Mouse (Mus musculus) heart, embryonic 16.5 days (tissue): ENCODE results near the gene Dgkh. TPM values are rescaled to one million over a fixed set of nuclear protein-coding genes. Genes with fewer than 3 reads are reported as not detected.
A peak's percentile ranks its signal among the peaks of the same experiment; 100 is the strongest.
"Not testable (repeated sequence)": the region's sequence is repeated elsewhere in the genome, so short reads cannot be mapped to it uniquely, and the experiment has no call there.

ENCODE experiments used
- ATAC-seq: fragments of 200-750 bp; cut with Nextera tagmentation; replicated peaks from 2 replicates; pipeline ENCODE4 v1.8.0; 2017; ENCODE audit warnings: moderate number of reproducible peaks; ENCODE audit not compliant: insufficient read depth, low FRiP score; ENCODE audit errors: extremely low read depth
- H3K27ac ChIP-seq: fragments of 300-500 bp; sonication (generic); 2 replicates; pipeline ENCODE4 v1.5.1; 2014; ENCODE audit warnings: mild to moderate bottlenecking, low read length, control low read depth, moderate library complexity
- H3K27me3 ChIP-seq: fragments of 300-500 bp; sonication (generic); 2 replicates; pipeline ENCODE4 v1.6.1; 2014; ENCODE audit warnings: low read length, mixed read lengths; ENCODE audit not compliant: control insufficient read depth, insufficient read depth
- H3K36me3 ChIP-seq: fragments of 300-500 bp; sonication (generic); 2 replicates; pipeline ENCODE4 v1.6.1; 2014; ENCODE audit not compliant: control insufficient read depth, insufficient read depth
- H3K4me1 ChIP-seq: fragments of 300-500 bp; sonication (generic); 2 replicates; pipeline ENCODE4 v1.6.1; 2014; ENCODE audit warnings: low read length, mixed read lengths; ENCODE audit not compliant: control insufficient read depth, insufficient read depth
- H3K4me2 ChIP-seq: fragments of 300-500 bp; sonication (generic); 2 replicates; pipeline ENCODE4 v1.6.1; 2014; ENCODE audit warnings: low read depth, mild to moderate bottlenecking, control low read depth, low read length
- H3K4me3 ChIP-seq: fragments of 300-500 bp; sonication (generic); 2 replicates; pipeline ENCODE4 v1.5.1; 2014; ENCODE audit warnings: mild to moderate bottlenecking, control low read depth, low read length
- H3K9ac ChIP-seq: fragments of 300-500 bp; sonication (generic); 2 replicates; pipeline ENCODE4 v1.6.1; 2014; ENCODE audit warnings: low read length, control low read depth
- H3K9me3 ChIP-seq: fragments of 300-500 bp; sonication (generic); replicated peaks from 2 replicates; pipeline ENCODE4 v1.6.1; 2016; ENCODE audit warnings: low read length; ENCODE audit not compliant: control insufficient read depth
- WGBS: fragments of 180-500 bp; shearing (Covaris S2); extraction: QIAGEN DNeasy Blood & Tissue Kit; methylation state at CpG from one replicate; pipeline ENCODE4 v1.1.7; 2014; 5-methylcytosine and 5-hydroxymethylcytosine counted together
- polyA plus RNA-seq: library from polyadenylated mRNA; unstranded; fragments of >200 nt; fragmentation: Nextera tagmentation; extraction: Ambion mirVana; gene quantifications from 2 replicates; pipeline ENCODE4 v1.2.1, GENCODE M21; 2015

The Dgkh gene
- polyA plus RNA-seq, 1 experiment from 2014 or later: 1.1 TPM

DNA sequence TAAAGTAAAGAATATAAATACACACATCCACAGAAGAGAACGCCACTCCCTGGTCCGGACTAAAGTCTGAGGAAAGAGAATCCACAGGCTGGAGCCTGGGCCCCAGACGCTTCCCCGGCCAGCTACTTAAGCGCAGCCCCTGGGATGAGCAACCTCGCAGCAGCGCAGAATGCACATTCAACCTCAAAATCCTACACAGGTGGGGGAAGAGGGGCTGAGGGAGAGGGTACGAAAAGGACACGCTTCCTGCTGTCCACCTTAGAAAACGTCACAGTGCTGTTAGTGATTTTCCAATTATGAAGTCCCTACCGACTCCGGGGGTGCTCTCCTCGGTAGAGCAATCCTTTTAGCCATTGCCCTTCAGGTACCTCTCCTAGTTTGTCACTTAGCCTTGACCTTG lies 6.6 kb downstream of the Dgkh start:
- H3K9me3 ChIP-seq: no peaks in the 10 kb centered on the region
- H3K4me2 ChIP-seq: peak overlapping the region; percentile 92
- WGBS: 25% methylated on average over 13 of the region's 13 CpGs
- H3K36me3 ChIP-seq: no peaks in the 10 kb centered on the region
- ATAC-seq: no peak
- peak overlapping the region; percentile 78 for H3K9ac ChIP-seq
- H3K27ac ChIP-seq: 0 out of 2 replicates have a peak overlapping the region, but pooled peaks have one; percentile 78
- H3K4me3 ChIP-seq: peak overlapping the region; percentile 75
- peaks cover 3% of the 10 kb centered on the region for H3K4me1 ChIP-seq
- H3K27me3 ChIP-seq: no peaks in the 10 kb centered on the region

DNA sequence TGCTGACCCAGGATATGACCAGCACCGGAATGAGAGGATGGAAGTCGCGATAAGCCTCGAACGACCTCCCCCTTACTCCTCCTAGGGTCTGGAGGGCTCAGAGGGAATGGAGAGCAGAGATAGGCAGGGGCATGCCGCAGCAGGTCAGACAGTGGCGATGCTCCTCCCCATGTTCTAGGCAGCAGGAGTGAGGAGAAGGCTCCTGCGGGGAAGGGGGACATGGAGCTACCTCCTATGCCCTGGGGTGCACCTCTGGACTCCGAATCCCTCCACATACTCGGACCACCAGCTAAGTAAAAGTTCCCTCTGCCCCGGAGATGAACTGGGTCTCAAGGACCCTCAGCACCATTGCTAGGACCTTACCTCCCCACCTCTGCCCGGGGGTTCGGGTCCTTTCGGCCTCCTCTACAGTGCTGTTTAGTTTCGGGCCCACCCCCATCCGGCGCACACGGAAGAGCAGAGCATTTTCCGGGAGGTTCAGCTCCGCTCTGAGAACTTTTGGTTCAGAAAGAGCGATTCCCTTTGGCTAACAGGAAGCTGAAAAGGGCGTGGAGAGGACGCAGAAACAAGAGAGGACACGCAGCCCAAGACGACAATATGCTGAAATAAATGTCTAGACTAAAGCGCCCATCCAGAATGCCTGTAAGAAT lies 7.1 kb downstream of the Dgkh start:
- no peaks in the 10 kb centered on the region for H3K27me3 ChIP-seq
- H3K4me2 ChIP-seq: peak overlapping the region; percentile 92
- no peaks in the 10 kb centered on the region for H3K9me3 ChIP-seq
- 3% methylated on average over 26 of the region's 26 CpGs for WGBS
- peak overlapping the region; percentile 78 for H3K9ac ChIP-seq
- H3K36me3 ChIP-seq: no peaks in the 10 kb centered on the region
- ATAC-seq: peak; percentile 34
- peak overlapping the region; percentile 78 for H3K27ac ChIP-seq
- H3K4me1 ChIP-seq: peaks cover 3% of the 10 kb centered on the region; the same call in 1 of the 2 replicates
- peak overlapping the region; percentile 75 for H3K4me3 ChIP-seq

DNA sequence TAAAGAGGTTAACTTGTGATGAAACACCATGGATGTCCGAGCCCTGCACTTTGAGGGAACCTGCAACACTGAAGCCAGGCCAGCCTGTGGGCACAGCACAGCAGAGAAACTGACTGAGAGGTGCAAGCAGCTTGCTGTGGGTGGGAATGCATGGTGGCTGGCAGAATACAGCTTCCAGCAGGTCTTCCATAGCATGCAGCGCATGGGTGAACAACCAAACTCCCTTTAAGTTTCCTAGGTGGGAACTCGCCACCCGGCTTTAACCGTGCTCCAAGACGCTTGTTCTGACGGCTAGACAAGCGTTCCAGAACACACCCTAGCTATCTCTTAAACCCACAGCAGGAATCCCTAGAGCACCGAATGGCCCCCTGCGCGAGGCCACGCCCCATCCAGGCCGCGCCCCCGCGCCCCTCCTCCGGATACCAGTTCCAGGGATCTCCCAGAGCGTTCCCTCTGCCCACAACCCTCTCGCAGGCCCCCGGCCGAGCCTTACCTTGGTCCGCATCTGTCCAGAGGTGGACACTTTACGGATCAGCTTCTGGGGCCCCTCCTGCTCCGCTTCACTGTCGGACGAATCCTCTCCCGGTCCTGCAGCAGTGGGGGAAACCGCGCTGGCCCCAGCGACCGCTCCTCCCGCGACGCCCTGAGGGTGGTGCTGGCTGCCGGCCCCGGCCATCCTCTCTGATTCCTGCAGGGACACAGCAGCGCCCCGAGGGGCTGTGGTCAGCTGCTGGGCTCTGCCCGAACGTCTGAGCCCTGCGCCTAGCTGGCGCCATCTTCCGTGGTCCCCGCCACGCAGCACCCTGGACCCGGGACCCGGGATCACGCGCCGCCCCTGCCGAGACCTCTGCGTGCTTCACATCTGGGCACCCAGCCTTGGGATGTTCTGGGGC lies 7.9 kb downstream of the Dgkh start:
- WGBS: 2% methylated on average over 52 of the region's 52 CpGs
- Histone ChIP-seq H3K9me3 (no peaks in the 10 kb centered on the region), H3K27me3 (no peaks in the 10 kb centered on the region), H3K36me3 (no peaks in the 10 kb centered on the region), H3K4me3 (peak overlapping the region; percentile 75), H3K9ac (peak overlapping the region; percentile 78), H3K27ac (peak overlapping the region; percentile 78), H3K4me2 (peak overlapping the region; percentile 92), H3K4me1 (peaks cover 3% of the 10 kb centered on the region; the same call in 1 of the 2 replicates)
- ATAC-seq: peak; percentile 92

DNA sequence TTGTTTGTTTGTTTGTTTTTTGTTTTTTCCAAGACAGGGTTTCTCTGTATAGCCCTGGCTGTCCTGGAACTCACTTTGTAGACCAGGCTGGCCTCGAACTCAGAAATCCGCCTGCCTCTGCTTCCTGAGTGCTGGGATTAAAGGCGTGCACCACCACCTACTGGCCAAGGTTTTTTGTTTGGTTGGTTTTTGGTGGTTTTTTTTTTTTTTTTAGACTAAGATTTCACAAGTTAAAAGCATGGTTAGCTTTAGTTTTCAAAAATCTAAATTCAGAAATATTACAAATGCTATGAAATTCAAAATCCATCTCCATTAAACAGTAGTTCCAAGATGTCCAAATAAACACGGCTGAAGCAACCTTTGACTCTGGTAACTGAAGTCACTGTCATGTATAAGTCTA lies 8.9 kb downstream of the Dgkh start:
- H3K4me3 ChIP-seq, H3K9ac ChIP-seq, H3K4me2 ChIP-seq, H3K27me3 ChIP-seq, H3K4me1 ChIP-seq, H3K36me3 ChIP-seq, ATAC-seq, H3K9me3 ChIP-seq, H3K27ac ChIP-seq: not testable (repeated sequence)
- 91% methylated on average over 4 of the region's 4 CpGs for WGBS

DNA sequence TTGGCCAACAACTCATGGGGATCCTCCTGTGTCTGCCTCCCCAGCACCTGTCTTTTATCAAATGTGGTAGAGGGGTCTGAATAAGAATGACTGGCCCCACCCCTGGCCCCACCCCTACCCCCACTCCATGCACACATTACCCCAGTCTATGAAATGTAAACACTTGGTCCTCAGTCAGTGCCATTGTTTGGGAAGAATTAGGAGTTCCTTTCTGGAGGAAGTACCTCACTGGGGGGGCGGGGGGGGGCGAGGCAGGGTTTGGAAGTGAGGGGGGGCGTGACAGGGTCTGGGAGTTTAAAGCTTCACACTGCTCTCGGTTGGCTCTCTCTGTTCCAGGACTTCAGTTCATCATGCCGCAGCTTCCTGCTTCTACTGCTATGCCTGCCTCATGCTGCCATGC lies 10.5 kb downstream of the Dgkh start:
- 63% methylated on average over 5 of the region's 5 CpGs for WGBS
- Histone ChIP-seq H3K27me3 (no peaks in the 10 kb centered on the region), H3K9me3 (no peaks in the 10 kb centered on the region), H3K36me3 (no peaks in the 10 kb centered on the region), H3K27ac (no peak overlapping the region), H3K4me1 (peaks cover 3% of the 10 kb centered on the region; the same call in 1 of the 2 replicates), H3K4me2 (no peak overlapping the region), H3K4me3 (no peak overlapping the region), H3K9ac (no peak overlapping the region)
- ATAC-seq: no peak

DNA sequence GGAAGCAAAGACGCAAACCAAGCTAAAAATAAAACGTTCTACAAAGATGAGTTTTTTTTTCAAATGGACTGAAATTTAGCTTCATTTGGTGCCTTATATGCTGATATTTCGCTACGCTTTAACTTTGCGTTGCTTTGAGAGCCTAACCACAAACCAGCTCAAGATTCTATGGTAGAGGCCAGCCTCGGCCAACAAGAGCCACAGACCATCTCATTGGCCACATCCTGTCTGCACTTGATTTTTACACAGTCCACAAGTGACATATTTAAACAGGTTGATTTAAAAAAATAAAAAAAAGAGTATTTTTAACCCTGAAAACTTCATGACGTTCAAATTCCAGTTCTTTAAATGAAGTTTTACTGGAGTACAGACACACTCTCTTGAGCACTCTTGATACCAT lies 16.5 kb downstream of the Dgkh start:
- Histone ChIP-seq H3K4me3 (no peak overlapping the region), H3K27ac (no peak overlapping the region), H3K9me3 (no peaks in the 10 kb centered on the region), H3K4me2 (no peak overlapping the region), H3K4me1 (peaks cover 7% of the 10 kb centered on the region; the same call in 1 of the 2 replicates), H3K27me3 (no peaks in the 10 kb centered on the region), H3K36me3 (no peaks in the 10 kb centered on the region), H3K9ac (no peak overlapping the region)
- ATAC-seq: no peak
- 86% methylated on average over 7 of the region's 7 CpGs for WGBS

DNA sequence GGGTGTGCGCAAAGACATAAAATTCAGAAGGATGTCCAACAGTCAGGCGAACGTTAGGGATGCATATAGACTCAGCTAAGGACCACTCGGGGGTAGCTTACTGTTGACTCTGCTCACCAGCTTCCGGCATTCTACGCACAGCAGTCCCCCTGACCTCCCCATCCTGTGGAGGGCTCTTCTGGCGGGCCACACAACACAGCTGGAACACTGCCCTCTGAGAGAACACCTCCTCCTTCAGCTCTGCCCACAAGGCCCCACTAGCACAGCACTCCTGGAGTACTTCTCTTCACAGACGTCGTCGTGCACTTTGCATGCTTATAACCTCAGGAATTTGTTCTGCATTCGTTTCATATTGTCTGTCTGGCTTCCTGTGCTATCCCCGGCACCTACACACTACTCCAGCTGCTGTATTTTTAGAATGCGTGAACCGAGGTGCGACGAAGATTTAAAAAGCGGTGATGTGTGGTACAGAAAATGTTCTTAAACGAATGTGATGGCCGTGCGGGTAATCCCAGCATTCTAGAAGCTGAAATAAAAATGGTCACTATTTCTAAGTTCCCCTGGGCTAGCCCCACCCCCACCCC lies 19.9 kb downstream of the Dgkh start:
- peak overlapping the region; percentile 5; the same call in 1 of the 2 replicates for H3K9ac ChIP-seq
- no peaks in the 10 kb centered on the region for H3K36me3 ChIP-seq
- no peaks in the 10 kb centered on the region for H3K9me3 ChIP-seq
- WGBS: 35% methylated on average over 20 of the region's 20 CpGs
- H3K4me1 ChIP-seq: peaks cover 7% of the 10 kb centered on the region; the same call in 1 of the 2 replicates
- peak overlapping the region; percentile 20 for H3K4me3 ChIP-seq
- peak overlapping the region; percentile 43; the same call in 1 of the 2 replicates for H3K27ac ChIP-seq
- no peak; the same call in 1 of the 2 replicates for ATAC-seq
- H3K4me2 ChIP-seq: peak overlapping the region; percentile 53
- H3K27me3 ChIP-seq: no peaks in the 10 kb centered on the region

DNA sequence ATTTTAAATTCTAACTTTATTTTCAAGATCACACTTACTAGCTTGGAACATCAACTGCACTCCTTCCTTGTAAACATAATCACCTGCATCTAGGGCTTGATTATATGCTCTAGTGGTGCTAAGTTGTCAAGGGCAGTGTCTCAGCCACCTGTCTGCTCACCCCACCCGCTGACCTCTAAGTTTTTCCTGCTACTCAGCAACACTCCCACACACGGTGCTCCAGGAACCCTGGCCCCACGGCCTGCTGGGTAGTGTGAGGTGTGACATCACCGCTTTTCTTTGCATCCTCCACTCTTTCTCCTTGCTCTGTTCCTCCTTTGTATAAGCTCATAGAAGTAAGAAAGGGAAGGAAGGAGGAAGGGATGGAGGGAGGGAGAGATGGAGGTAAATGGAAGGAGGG lies 21.9 kb downstream of the Dgkh start:
- Histone ChIP-seq H3K4me1 (peaks cover 7% of the 10 kb centered on the region; the same call in 1 of the 2 replicates), H3K27me3 (no peaks in the 10 kb centered on the region), H3K4me3 (no peak overlapping the region), H3K4me2 (no peak overlapping the region), H3K36me3 (no peaks in the 10 kb centered on the region), H3K27ac (no peak overlapping the region), H3K9ac (no peak overlapping the region), H3K9me3 (no peaks in the 10 kb centered on the region)
- no peak for ATAC-seq
- WGBS: 56% methylated on average over 4 of the region's 4 CpGs
